Mouse (Mus musculus) intestine, embryonic 15.5 days (tissue): ENCODE data around the gene Gngt1. TPM values are rescaled to one million over a fixed set of nuclear protein-coding genes. Genes with fewer than 3 reads are reported as not detected.

ENCODE experiments used
- ATAC-seq: fragments of 200-750 bp; cut with Nextera tagmentation; 2 replicates; pipeline ENCODE4 v1.8.0; 2017; ENCODE audit warnings: moderate TSS enrichment, moderate library complexity
- H3K27ac ChIP-seq: fragments of 300-500 bp; sonication (generic); 2 replicates; pipeline ENCODE4 v1.5.1; 2015; ENCODE audit warnings: mild to moderate bottlenecking, inconsistent platforms
- H3K27me3 ChIP-seq: fragments of 300-500 bp; sonication (generic); replicated peaks from 2 replicates; pipeline ENCODE4 v1.6.1; 2015; ENCODE audit warnings: inconsistent platforms
- H3K36me3 ChIP-seq: fragments of 300-500 bp; sonication (generic); 2 replicates; pipeline ENCODE4 v1.6.1; 2015; ENCODE audit warnings: inconsistent platforms
- H3K4me1 ChIP-seq: fragments of 300-500 bp; sonication (generic); replicated peaks from 2 replicates; pipeline ENCODE4 v1.6.1; 2015; ENCODE audit warnings: inconsistent platforms
- H3K4me2 ChIP-seq: fragments of 300-500 bp; sonication (generic); replicated peaks from 2 replicates; pipeline ENCODE4 v1.6.1; 2015; ENCODE audit warnings: mild to moderate bottlenecking, inconsistent platforms
- H3K4me3 ChIP-seq: fragments of 300-500 bp; sonication (generic); replicated peaks from 2 replicates; pipeline ENCODE4 v1.5.1; 2015; ENCODE audit warnings: inconsistent platforms
- H3K9ac ChIP-seq: fragments of 300-500 bp; sonication (generic); 2 replicates; pipeline ENCODE4 v1.6.1; 2015; ENCODE audit warnings: inconsistent platforms
- H3K9me3 ChIP-seq: fragments of 300-500 bp; sonication (generic); 2 replicates; pipeline ENCODE4 v1.6.1; 2016; ENCODE audit warnings: inconsistent platforms
- WGBS: fragments of 180-500 bp; shearing (Covaris S2); methylation state at CpG from one replicate; pipeline ENCODE4 v1.1.7; 2015; 5-methylcytosine and 5-hydroxymethylcytosine counted together
- polyA plus RNA-seq: library from polyadenylated mRNA; unstranded; fragments of >200 nt; fragmentation: Nextera tagmentation; extraction: Ambion mirVana; gene quantifications from 2 replicates; pipeline ENCODE4 v1.2.1, GENCODE M21; 2015

Gngt1 gene
- polyA plus RNA-seq: not detected in 2 replicates

GRCm38 (mm10) chr6:3993492-3993891 is at the start of gene Gngt1:
Gngt1 (plus strand) TSS chr6:3993792.
- H3K9me3 ChIP-seq: no peaks in the 10 kb centered on the region
- no peak for ATAC-seq
- H3K9ac ChIP-seq: no peak within 1 kb of the TSS
- no peaks in the 10 kb centered on the region for H3K4me1 ChIP-seq
- H3K4me2 ChIP-seq: no peak within 1 kb of the TSS
- no peak within 1 kb of the TSS for H3K4me3 ChIP-seq
- no peak within 1 kb of the TSS for H3K27ac ChIP-seq
- H3K27me3 ChIP-seq: no peaks in the 10 kb centered on the region
- WGBS: 94% methylated on average over 6 of the region's 6 CpGs
- H3K36me3 ChIP-seq: no peaks in the 10 kb centered on the region

DNA sequence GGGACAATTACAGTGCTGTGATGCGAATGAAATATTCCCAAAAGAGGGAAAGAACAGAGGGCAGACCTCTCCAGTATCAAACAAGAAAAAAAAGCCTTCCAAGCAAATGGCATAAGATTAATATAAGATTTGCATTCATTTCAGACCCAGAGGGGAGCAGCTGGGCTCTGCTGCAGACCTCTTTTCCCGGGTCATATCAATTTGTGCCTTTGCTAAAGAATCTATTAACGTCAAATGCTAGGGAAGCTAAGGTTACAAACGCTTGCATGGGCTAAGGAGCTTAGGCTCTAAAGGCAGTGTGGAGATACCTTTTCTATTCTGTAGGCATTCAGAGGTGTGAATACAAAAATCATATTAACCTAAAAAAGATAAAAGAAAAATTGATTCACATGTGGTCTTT is 38.6 kb upstream of the Gngt1 start:
- H3K27me3 ChIP-seq: no peaks in the 10 kb centered on the region
- H3K4me1 ChIP-seq: no peaks in the 10 kb centered on the region
- H3K4me3 ChIP-seq: no peak overlapping the region
- no peaks in the 10 kb centered on the region for H3K9me3 ChIP-seq
- H3K27ac ChIP-seq: no peak overlapping the region
- 63% methylated on average over 4 of the region's 4 CpGs for WGBS
- no peak overlapping the region for H3K4me2 ChIP-seq
- no peak overlapping the region for H3K9ac ChIP-seq
- no peaks in the 10 kb centered on the region for H3K36me3 ChIP-seq
- ATAC-seq: no peak

DNA sequence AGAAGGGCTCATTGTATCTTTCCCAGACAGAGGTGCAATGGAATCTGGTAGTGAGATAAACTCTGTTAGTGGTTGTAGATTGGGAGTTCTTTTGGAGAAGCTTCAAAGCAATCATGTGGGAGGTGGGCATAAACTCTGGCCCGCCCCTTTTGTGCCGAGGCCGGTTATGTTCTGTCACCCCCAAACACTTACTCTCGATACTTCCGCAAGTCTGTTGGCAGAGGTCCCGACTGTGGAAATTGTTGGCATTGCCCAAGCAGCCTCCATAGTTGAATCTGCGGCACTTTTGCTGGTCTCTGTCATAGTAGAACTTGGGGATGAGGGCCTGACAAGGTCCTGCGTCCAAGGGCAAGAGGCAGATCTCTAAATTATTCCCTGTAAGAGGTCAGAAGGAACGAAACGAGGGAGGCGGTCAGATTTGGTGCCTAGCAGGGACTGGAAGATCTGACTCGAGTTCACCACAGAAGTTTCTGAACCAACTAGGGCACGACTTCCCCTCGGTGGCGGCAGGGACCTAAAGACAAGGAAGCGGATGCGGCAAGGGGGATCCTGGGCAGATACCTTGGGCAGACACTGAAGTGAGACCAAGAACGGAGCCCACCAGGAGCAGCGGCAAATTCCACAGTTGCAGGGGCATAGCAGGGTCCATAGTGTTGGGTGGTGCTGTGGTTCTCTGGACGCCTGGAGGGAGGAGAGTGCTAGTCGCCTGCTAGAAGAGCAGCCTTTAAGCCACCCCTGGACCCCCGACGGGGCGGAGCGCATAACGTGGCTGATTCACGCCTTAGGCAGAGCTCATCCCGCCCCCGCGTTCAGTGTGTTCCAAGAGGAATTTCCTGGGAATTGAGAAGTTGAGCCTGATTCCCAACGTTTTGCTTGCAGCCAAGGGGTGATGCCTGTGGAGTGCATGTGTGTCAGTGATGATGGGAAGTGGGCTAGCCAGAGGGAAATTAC is 25.6 kb upstream of the Gngt1 start:
- WGBS: 24% methylated on average over 31 of the region's 31 CpGs
- Histone ChIP-seq H3K4me2 (peak overlapping the region; percentile 59), H3K9me3 (no peaks in the 10 kb centered on the region), H3K9ac (no peak overlapping the region), H3K4me1 (0 out of 2 replicates have a peak, but pooled peaks cover 3% of the 10 kb centered on the region), H3K27ac (no peak overlapping the region), H3K27me3 (no peaks in the 10 kb centered on the region), H3K4me3 (peak overlapping the region; percentile 23; the same call in 1 of the 2 replicates), H3K36me3 (no peaks in the 10 kb centered on the region)
- ATAC-seq: no peak

GRCm38 (mm10) chr6:3973679-3974078 is 19.9 kb upstream of the Gngt1 start:
- no peaks in the 10 kb centered on the region for H3K9me3 ChIP-seq
- no peaks in the 10 kb centered on the region for H3K4me1 ChIP-seq
- no peaks in the 10 kb centered on the region for H3K36me3 ChIP-seq
- 85% methylated on average over 1 of the region's 1 CpGs for WGBS
- no peaks in the 10 kb centered on the region for H3K27me3 ChIP-seq
- H3K9ac ChIP-seq: no peak overlapping the region
- H3K4me3 ChIP-seq: no peak overlapping the region
- no peak overlapping the region for H3K27ac ChIP-seq
- H3K4me2 ChIP-seq: no peak overlapping the region
- no peak for ATAC-seq

GRCm38 (mm10) chr6:3982661-3983284 is 10.8 kb upstream of the Gngt1 start:
- H3K4me2 ChIP-seq: no peak overlapping the region
- H3K4me3 ChIP-seq: no peak overlapping the region
- H3K27me3 ChIP-seq: no peaks in the 10 kb centered on the region
- H3K4me1 ChIP-seq: no peaks in the 10 kb centered on the region
- WGBS: 72% methylated on average over 5 of the region's 5 CpGs
- H3K36me3 ChIP-seq: no peaks in the 10 kb centered on the region
- H3K9ac ChIP-seq: no peak overlapping the region
- peak; percentile 75 for ATAC-seq
- no peak overlapping the region for H3K27ac ChIP-seq
- H3K9me3 ChIP-seq: no peaks in the 10 kb centered on the region

GRCm38 (mm10) chr6:3988750-3989149 is 4.8 kb upstream of the Gngt1 start, which contains the start of gene Tfpi2:
Tfpi2 (minus strand) TSS chr6:3988919.
- peak within 1 kb of the TSS; percentile 23; the same call in 1 of the 2 replicates for H3K27ac ChIP-seq

GRCm38 (mm10) chr6:3998089-3998488 is 4.5 kb downstream of the Gngt1 start:
- 68% methylated on average over 4 of the region's 4 CpGs for WGBS
- no peak overlapping the region for H3K4me3 ChIP-seq
- H3K9ac ChIP-seq: no peak overlapping the region
- no peaks in the 10 kb centered on the region for H3K9me3 ChIP-seq
- H3K27me3 ChIP-seq: no peaks in the 10 kb centered on the region
- H3K4me2 ChIP-seq: no peak overlapping the region
- no peaks in the 10 kb centered on the region for H3K4me1 ChIP-seq
- H3K27ac ChIP-seq: no peak overlapping the region
- no peak for ATAC-seq
- H3K36me3 ChIP-seq: no peaks in the 10 kb centered on the region

More at GRCm38 (mm10) chr6:3988750-3989149, 4.8 kb upstream of the Gngt1 start, which contains the start of gene Tfpi2:
- Histone ChIP-seq H3K27me3 (no peaks in the 10 kb centered on the region), H3K9ac (no peak within 1 kb of the TSS), H3K4me3 (0 out of 2 replicates have a peak within 1 kb of the TSS, but pooled peaks have one; percentile 3), H3K4me1 (no peaks in the 10 kb centered on the region), H3K9me3 (no peaks in the 10 kb centered on the region), H3K4me2 (0 out of 2 replicates have a peak within 1 kb of the TSS, but pooled peaks have one; percentile 7), H3K36me3 (no peaks in the 10 kb centered on the region)
- ATAC-seq: peak; percentile 98
- WGBS: 60% methylated on average over 3 of the region's 3 CpGs

DNA sequence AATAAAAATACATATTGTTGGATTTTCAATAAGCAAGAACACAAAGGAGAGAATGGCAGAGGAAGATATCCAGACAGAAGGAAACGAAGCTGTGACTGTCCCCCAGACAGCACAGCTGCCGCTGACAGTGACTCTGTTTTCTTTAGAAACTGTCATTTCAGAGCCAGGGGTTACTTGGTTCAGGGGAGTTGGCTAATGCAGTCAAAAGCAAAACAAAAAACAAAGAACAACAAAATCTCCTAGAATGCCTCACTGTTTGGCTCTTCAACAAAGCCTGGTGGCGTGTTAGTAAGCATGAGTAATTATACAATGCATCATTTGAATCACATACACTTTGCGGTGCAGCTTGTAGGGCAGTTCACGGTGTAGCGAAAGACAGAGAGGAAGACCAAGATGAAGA is 5.7 kb downstream of the Gngt1 start:
- WGBS: 75% methylated on average over 6 of the region's 6 CpGs
- H3K4me2 ChIP-seq: no peak overlapping the region

GRCm38 (mm10) chr6:4000716-4001115 is 7.1 kb downstream of the Gngt1 start:
- 82% methylated on average over 3 of the region's 3 CpGs for WGBS
- no peaks in the 10 kb centered on the region for H3K36me3 ChIP-seq

More for the DNA sequence above, 5.7 kb downstream of the Gngt1 start:
- no peak for ATAC-seq
- Histone ChIP-seq H3K27me3 (no peaks in the 10 kb centered on the region), H3K9ac (no peak overlapping the region), H3K9me3 (no peaks in the 10 kb centered on the region), H3K4me1 (no peaks in the 10 kb centered on the region), H3K36me3 (no peaks in the 10 kb centered on the region), H3K27ac (no peak overlapping the region), H3K4me3 (no peak overlapping the region)

DNA sequence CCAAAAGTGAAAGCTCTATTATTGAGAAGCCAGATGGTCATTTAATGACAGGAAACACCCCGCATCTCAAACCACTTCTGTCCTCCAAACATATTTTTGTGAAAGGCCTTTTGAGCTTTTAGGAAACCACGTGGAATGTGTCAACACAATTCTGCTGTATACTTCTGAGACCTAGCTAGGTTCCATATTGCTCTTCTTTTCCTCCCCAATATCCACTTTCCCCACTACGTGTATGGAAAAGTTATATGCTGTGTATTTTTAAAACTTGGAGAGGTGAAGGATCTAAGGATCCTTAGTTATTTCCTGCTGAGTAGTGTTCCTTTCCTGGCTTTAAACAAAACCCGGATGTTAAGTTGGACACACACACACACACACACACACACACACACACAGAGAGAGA is 9.9 kb downstream of the Gngt1 start:
- Histone ChIP-seq H3K4me1 (peaks cover 3% of the 10 kb centered on the region; the same call in 1 of the 2 replicates), H3K27ac (peak overlapping the region; percentile 18; the same call in 1 of the 2 replicates), H3K4me2 (peak overlapping the region; percentile 81; the same call in 1 of the 2 replicates), H3K9me3 (no peaks in the 10 kb centered on the region), H3K4me3 (no peak overlapping the region; the same call in 1 of the 2 replicates), H3K27me3 (no peaks in the 10 kb centered on the region), H3K9ac (no peak overlapping the region), H3K36me3 (no peaks in the 10 kb centered on the region)
- peak; percentile 52 for ATAC-seq
- WGBS: 24% methylated on average over 4 of the region's 4 CpGs

More at GRCm38 (mm10) chr6:4000716-4001115, 7.1 kb downstream of the Gngt1 start:
- no peaks in the 10 kb centered on the region for H3K9me3 ChIP-seq
- H3K27me3 ChIP-seq: no peaks in the 10 kb centered on the region
- H3K9ac ChIP-seq: no peak overlapping the region
- no peak overlapping the region for H3K27ac ChIP-seq
- H3K4me3 ChIP-seq: no peak overlapping the region
- ATAC-seq: no peak
- H3K4me1 ChIP-seq: peaks cover 3% of the 10 kb centered on the region; the same call in 1 of the 2 replicates
- H3K4me2 ChIP-seq: no peak overlapping the region

DNA sequence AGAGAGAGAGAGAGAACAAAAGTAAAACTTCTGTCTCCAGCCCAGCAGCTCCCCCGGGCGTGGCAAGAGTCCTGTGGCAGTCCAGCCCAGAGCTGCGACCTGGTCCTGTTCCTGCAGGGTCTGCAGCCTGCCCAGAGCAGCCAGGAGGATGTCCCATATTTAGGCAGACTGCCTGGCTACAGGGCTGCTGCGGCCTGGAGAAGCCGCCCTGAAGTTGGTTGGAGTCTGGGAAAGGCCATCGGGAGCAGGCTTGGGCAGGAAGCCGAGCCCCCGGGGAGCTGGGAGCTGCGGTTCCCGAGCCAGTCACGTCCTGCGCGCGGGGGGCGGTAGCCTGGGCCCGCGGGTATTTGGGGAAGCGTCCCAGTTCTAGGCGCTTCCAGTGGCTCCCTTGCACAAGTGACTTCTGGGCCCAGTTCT is 10.3 kb downstream of the Gngt1 start, which contains the start of gene Gng11:
Gng11 (plus strand) TSS at position 15 of the 417 bp plus-strand sequence.
- Histone ChIP-seq H3K9me3 (no peaks in the 10 kb centered on the region), H3K9ac (peak within 1 kb of the TSS; percentile 74), H3K27me3 (no peaks in the 10 kb centered on the region), H3K27ac (peak within 1 kb of the TSS; percentile 92), H3K4me1 (peaks cover 3% of the 10 kb centered on the region; the same call in 1 of the 2 replicates), H3K4me3 (peak within 1 kb of the TSS; percentile 59), H3K4me2 (peak within 1 kb of the TSS; percentile 81), H3K36me3 (no peaks in the 10 kb centered on the region)
- ATAC-seq: peak; percentile 92
- under 1% methylated on average over 19 of the region's 19 CpGs for WGBS

- Histone ChIP-seq H3K9me3 (no peaks in the 10 kb centered on the region), H3K27me3 (no peaks in the 10 kb centered on the region), H3K9ac (no peak overlapping the region; the same call in 1 of the 2 replicates), H3K36me3 (no peaks in the 10 kb centered on the region), H3K4me1 (peaks cover 3% of the 10 kb centered on the region; the same call in 1 of the 2 replicates), H3K4me2 (peak overlapping the region; percentile 81), H3K27ac (no peak overlapping the region), H3K4me3 (peak overlapping the region; percentile 59)
- 50% methylated on average over 2 of the region's 2 CpGs for WGBS
- ATAC-seq: 0 out of 2 replicates have a peak, but pooled peaks have one; percentile 31
Observed at GRCm38 (mm10) chr6:4004808-4005207, 11.2 kb downstream of the Gngt1 start.
